Mouse (Mus musculus) T-helper 17 cell (primary cell): ENCODE measurements around the gene Slc44a3.

ENCODE experiments used
- in situ Hi-C, 2 experiments: fragments of 300-600 bp; cut with MboI, MseI; formaldehyde crosslinking; loops; 1 replicate in 1 of 2; 2 replicates in 1 of 2; pipeline ENCODE4 v1.15.1; 2025; ENCODE audit warnings: high pct_unique_total_duplicates in 2 of 2

Gene Slc44a3

DNA sequence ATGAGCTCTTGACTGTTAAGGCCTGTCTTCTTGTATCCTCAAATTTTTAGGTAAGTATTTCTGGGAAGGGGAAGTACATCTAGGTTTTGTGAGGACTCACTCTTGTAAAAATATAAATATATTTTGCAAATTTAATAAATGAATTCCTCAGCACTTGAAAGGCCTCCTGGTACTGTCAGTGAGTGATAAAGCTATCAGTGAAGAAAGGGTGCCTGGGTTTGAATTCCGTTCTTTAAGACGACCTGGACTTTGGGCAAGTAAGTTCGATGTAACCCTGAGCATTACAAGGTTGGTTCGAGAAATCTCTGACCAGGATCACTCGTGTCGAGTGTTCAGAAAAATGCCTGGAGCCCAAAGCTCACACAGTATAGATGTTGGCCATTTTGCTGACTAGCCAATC is 98.8 kb downstream of the Slc44a3 start:
- in situ Hi-C loops, result loop anchor here in 1 of 2 experiments (5.0 kb wide), 1 partner anchor 69 kb away; no protein-coding TSS in a partner anchor

GRCm38 (mm10) chr3:121430289-121430936 is 101.8 kb downstream of the Slc44a3 start:
- in situ Hi-C loops, result loop anchor here in 1 of 2 experiments (5.0 kb wide), 1 partner anchor 72 kb away; no protein-coding TSS in a partner anchor

- in situ Hi-C loops, result loop anchor here in 1 of 2 experiments (5.0 kb wide), 1 partner anchor 63 kb away; no protein-coding TSS in a partner anchor
Measured at GRCm38 (mm10) chr3:121429469-121429868, 102.7 kb downstream of the Slc44a3 start.

- in situ Hi-C loops, result loop anchor here in 1 of 2 experiments (5.0 kb wide), 1 partner anchor 64 kb away; no protein-coding TSS in a partner anchor
Measured at GRCm38 (mm10) chr3:121428696-121429259, 103.4 kb downstream of the Slc44a3 start.

DNA sequence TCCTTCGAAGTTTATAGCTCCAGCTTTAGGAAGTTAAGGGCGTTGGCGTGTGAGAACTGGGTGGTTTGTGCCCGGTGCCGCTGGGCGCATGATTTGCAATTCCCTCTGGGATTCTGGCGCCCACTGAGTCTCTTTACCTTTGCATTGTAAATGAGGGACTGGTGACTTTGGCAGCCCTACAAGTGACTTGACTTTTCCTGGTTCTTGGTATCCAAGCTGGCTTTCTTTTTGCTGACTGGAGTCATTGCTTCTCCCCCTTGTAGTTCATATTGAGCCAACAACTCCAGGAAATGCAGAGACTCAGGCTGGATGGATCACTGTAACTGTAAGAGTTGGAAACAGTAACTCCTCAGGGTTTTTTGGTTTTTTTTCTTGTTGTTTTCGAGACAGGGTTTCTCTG is 104.0 kb downstream of the Slc44a3 start:
- in situ Hi-C loops, result loop anchor here in 1 of 2 experiments (5.0 kb wide), 1 partner anchor 64 kb away; no protein-coding TSS in a partner anchor

DNA sequence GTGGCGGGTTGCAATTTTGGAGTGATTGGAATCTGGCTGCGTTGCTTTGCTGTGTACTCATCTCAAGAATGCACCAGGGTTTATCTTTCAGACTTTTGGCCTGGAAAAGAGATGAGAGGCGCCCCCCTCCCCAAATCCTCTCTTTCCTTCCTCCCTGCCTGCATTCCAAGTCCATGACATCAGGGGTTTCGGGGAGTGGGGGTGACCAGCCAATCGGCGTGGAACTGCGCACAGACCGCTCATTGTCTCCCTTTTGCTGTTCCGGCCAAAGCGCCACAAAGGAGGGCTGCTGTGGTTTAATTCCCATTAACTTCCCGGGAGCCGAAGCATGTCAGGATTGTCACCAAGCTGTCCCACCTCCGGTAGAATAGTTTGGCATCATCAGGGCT is 104.7 kb downstream of the Slc44a3 start:
- in situ Hi-C loops, result loop anchor here in 1 of 2 experiments (5.0 kb wide), 1 partner anchor 65 kb away; no protein-coding TSS in a partner anchor

- in situ Hi-C loops, result loop anchor here in 1 of 2 experiments (5.0 kb wide), 1 partner anchor 65 kb away; no protein-coding TSS in a partner anchor
Measured at GRCm38 (mm10) chr3:121426621-121427519, 105.3 kb downstream of the Slc44a3 start.

DNA sequence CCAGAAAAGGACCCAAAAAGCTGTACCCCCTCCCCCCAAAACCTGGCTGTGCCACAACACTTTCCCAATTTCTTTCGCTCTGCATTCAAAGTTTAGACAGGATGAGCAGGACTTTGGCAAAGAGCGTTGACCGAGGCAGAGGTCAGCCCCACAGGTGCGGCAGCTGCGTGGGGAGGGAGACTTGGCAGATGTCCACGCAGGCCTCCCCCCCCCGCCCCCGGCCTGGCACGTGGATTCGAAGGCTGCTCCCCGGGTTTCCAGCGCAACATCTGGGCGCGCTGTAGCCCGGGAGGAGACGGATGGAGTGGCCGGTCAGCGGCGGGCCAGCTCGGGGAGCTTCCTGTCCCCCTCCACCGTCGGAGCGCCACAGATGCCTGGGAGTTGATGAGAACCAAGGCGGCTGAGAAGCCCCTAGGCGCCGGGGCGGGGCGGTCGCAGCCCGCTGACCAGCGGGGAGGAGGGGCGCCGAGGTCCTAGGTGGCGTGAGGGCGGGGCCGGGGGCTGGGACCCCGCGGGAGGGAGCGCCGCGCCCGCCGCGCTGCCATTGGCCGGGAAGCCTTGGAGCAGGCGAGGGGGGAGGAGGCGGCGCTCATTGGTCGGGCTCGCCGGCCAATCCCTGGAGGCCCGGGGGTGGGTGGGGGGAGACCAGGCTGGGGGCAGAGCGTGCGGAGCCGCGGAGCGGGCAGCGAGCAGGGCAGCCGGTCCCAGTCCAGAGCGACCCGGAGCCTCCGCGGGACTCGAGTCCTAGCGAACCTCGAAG is 106.2 kb downstream of the Slc44a3 start, which contains the start of gene Cnn3:
Gene Cnn3 (plus strand): TSS at position 637 of the 760 bp plus-strand sequence.
- in situ Hi-C loops, result loop anchor here in 1 of 2 experiments (5.0 kb wide), 1 partner anchor 66 kb away; no protein-coding TSS in a partner anchor

GRCm38 (mm10) chr3:121422405-121422804 is 109.8 kb downstream of the Slc44a3 start:
- in situ Hi-C loops, result no loop called here

- in situ Hi-C loops, result loop anchor here in 1 of 2 experiments (10.0 kb wide), 1 partner anchor 1846 kb away; the partner anchor contains the start of gene Sec24d
Measured at GRCm38 (mm10) chr3:121418850-121419435, 113.3 kb downstream of the Slc44a3 start.

DNA sequence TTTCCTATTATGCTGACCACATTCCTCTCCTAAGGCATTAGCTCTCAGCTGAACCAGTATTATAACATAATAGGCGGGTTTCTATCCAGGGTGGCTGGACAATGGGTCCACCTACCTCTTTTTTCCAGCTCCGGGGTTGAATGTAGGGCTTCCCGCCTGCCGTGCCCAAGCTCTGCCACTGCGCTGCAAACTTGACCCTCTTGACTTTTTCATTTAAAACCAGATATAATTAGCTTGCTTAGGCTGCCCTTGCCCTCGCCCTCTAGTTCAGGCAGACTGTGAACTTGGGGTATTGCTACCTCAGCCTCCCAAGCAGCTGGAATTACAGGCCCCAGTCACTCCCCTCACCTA is 114.0 kb downstream of the Slc44a3 start:
- in situ Hi-C loops, result loop anchor here in 1 of 2 experiments (10.0 kb wide), 1 partner anchor 1847 kb away; the partner anchor contains the start of gene Sec24d

DNA sequence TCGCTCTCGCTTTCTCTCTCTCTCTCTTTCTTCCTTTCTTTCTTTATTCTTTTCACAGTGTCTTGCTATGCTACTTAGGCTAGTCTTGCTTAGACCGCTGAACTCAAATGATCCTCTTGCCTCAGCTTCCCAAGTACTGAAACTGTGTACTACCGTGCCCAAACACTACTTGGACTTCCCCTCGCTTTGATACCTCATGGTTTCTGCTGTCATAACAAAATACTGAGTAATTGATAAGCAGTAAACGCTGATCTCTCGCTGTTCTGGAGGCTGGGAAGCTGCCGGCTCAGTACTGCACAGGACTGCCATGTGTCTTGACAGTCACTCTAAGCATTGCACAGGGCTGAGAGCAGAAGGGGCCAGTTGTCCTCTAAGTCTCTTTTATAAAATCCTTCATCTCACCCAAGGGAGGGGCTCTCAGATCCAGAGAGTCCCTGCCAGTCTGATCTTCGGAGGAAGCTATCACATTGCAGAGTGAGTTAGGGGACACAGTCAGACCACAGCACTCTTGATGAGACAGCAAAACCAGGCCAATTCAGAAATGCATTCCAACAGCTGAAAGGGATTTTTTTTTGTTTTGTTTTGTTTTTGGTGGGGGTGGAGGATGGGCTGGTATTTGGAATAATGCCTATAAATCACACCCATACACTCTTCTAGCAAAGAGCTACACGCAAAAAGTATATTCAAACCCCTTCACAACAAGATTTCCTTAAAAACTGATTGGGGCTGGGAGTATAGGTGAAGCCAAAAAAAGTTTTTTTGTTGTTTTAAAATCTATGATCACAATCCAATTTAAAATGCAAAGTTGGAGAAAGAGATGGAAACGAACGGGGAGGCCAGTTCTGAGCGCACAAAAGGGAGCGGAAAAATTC is 114.6 kb downstream of the Slc44a3 start:
- in situ Hi-C loops, result loop anchor here in 1 of 2 experiments (10.0 kb wide), 1 partner anchor 1847 kb away; the partner anchor contains the start of gene Sec24d

DNA sequence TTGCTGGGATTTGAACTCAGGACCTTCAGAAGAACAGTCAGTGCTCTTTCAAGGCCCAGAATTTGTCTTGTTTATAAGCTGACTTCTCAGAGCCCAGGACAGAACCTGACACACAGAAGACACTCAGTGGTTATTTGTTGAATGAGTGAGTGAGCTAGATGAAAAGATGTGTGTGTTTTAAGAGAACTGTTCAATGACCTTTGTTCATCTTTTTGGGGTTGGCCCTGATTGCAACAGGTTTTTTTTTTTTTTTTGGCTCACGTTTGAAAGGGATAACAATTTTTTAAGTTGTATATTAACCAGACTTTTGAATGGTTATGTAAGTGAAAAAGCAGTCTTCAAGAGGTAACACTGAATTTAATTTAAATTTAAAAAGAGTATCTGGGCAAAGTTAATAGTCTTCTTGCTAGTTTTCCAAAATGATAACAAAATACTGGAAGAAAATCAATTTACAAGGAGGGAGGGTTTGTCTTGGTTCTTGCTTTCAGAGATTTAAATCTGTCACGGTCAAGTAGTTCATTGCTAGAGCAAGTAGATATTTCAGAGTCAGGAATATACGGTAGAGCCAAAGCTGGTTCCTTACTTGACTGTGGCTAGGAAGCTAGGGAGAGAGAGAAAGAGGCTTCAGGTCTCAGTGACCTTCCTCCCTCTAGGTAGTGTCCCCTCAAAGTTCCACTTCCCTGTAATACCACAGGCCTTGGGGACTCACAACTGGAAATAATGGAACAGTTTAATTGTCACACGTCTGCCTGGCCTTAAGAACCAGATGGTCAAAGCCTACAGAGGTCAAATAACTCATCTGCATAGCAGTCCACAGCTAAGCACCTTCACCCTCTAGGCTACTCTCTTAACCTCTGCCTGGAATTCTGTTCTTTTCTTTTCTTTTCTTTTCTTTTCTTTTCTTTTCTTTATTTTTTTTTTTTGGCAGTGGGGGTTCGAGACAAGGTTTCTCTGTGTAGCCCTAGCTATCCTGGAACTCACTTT is 115.7 kb downstream of the Slc44a3 start:
- in situ Hi-C loops, result loop anchor here in 1 of 2 experiments (10.0 kb wide), 1 partner anchor 1848 kb away; the partner anchor contains the start of gene Sec24d

DNA sequence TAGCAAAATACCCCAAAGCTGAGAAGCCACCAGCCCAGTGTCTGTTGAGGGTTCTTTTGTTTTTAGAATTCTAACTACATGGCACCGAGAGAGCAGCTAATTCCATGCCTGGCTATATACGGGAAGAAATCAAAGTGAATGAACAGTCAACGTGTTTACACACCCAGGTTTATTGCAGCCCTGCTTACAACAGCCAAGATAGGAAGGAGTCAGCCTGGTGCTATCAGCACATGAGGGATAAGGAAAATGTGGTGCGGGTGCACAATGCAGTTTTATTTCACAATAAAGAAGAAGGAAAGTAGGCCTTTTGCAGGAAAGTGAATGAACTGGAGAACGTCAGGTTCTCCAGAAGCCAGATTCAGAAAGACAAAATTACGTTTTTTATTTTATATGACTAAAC is 120.8 kb downstream of the Slc44a3 start:
- in situ Hi-C loops, result loop anchor here in 1 of 2 experiments (10.0 kb wide), 1 partner anchor 1853 kb away; the partner anchor contains the start of gene Sec24d
